Mouse (Mus musculus) liver, embryonic 14.5 days (tissue): Measurements from ENCODE around the gene Flnb. TPM values are rescaled to one million over a fixed set of nuclear protein-coding genes. Genes with fewer than 3 reads are reported as not detected.
A peak's percentile ranks its signal among the peaks of the same experiment; 100 is the strongest.

Experiments
- ATAC-seq: fragments of 200-750 bp; cut with Nextera tagmentation; 2 replicates; pipeline ENCODE4 v1.8.0; 2017; ENCODE audit warnings: moderate number of reproducible peaks, mild to moderate bottlenecking, moderate library complexity; ENCODE audit not compliant: insufficient read depth
- DNase-seq, 3 experiments: peaks; one replicate each; pipeline ENCODE4 v3.0.0-alpha.2; 2012 to 2013; ENCODE audit warnings: low read depth in 3 of 3, low spot score in 3 of 3
- H3K27ac ChIP-seq: fragments of 300-500 bp; sonication (generic); 2 replicates; pipeline ENCODE4 v1.5.1; 2014; ENCODE audit warnings: moderate library complexity, mild to moderate bottlenecking, control low read depth, inconsistent platforms
- H3K27me3 ChIP-seq: fragments of 300-500 bp; sonication (generic); 2 replicates; pipeline ENCODE4 v1.6.1; 2014; ENCODE audit warnings: mild to moderate bottlenecking, low read length, moderate library complexity; ENCODE audit not compliant: control insufficient read depth, insufficient read depth
- H3K36me3 ChIP-seq: fragments of 300-500 bp; sonication (generic); replicated peaks from 2 replicates; pipeline ENCODE4 v1.6.1; 2014; ENCODE audit warnings: low read depth; ENCODE audit not compliant: control insufficient read depth, insufficient read depth
- H3K4me1 ChIP-seq, 2 experiments: fragments of 200-500 bp in 1 of 2; fragments of 300-500 bp in 1 of 2; sonication (generic) in 1 of 2; replicated peaks; 2 replicates each; pipeline ENCODE4 v1.6.1; 2012 to 2014; ENCODE audit warnings: antibody characterized with exemption in 1 of 2, inconsistent platforms in 1 of 2, low read length in 1 of 2; ENCODE audit not compliant: control insufficient read depth in 2 of 2, insufficient read depth in 2 of 2
- H3K4me2 ChIP-seq: fragments of 300-500 bp; sonication (generic); 2 replicates; pipeline ENCODE4 v1.6.1; 2014; ENCODE audit warnings: low read depth, mild to moderate bottlenecking, control low read depth, moderate library complexity
- H3K4me3 ChIP-seq, 2 experiments: fragments of 200-500 bp in 1 of 2; fragments of 300-500 bp in 1 of 2; sonication (generic) in 1 of 2; 2 replicates each; pipeline ENCODE4 v1.5.1; 2012 to 2014; ENCODE audit warnings: low read depth in 2 of 2, low read length in 2 of 2, mild to moderate bottlenecking in 2 of 2, control low read depth in 1 of 2, inconsistent platforms in 1 of 2, moderate library complexity in 1 of 2; ENCODE audit not compliant: insufficient read depth in 1 of 2
- H3K9ac ChIP-seq: fragments of 300-500 bp; sonication (generic); replicated peaks from 2 replicates; pipeline ENCODE4 v1.6.1; 2014; ENCODE audit warnings: mild to moderate bottlenecking, control low read depth, moderate library complexity
- H3K9me3 ChIP-seq: fragments of 300-500 bp; sonication (generic); 2 replicates; pipeline ENCODE4 v1.6.1; 2016; ENCODE audit warnings: low read length, mixed read lengths; ENCODE audit not compliant: control insufficient read depth
- CTCF ChIP-seq: IDR thresholded peaks from 2 replicates; pipeline ENCODE4 v1.5.1; 2016; ENCODE audit warnings: antibody characterized with exemption, low read depth, control low read depth
- EP300 ChIP-seq: IDR thresholded peaks from 2 replicates; pipeline ENCODE4 v1.6.1; 2016; ENCODE audit warnings: antibody characterized with exemption, low read depth
- WGBS: fragments of 180-500 bp; shearing (Covaris S2); extraction: QIAGEN DNeasy Blood & Tissue Kit; methylation state at CpG from one replicate; pipeline ENCODE4 v1.1.7; 2014; ENCODE audit not compliant: insufficient replicate concordance; 5-methylcytosine and 5-hydroxymethylcytosine counted together
- polyA plus RNA-seq, 2 experiments: library from polyadenylated mRNA; depleted of rRNA in 1 of 2; stranded (reverse) in 1 of 2; unstranded in 1 of 2; fragments of >200 nt; fragmentation: Nextera tagmentation in 1 of 2; extraction: Ambion mirVana in 1 of 2; gene quantifications; 2 replicates each; pipeline versions ENCODE4 v1.2.1 to v1.2.3; 2012 to 2014

Flnb gene
- polyA plus RNA-seq, 2 experiments: 3.2 to 3.7 TPM

DNA sequence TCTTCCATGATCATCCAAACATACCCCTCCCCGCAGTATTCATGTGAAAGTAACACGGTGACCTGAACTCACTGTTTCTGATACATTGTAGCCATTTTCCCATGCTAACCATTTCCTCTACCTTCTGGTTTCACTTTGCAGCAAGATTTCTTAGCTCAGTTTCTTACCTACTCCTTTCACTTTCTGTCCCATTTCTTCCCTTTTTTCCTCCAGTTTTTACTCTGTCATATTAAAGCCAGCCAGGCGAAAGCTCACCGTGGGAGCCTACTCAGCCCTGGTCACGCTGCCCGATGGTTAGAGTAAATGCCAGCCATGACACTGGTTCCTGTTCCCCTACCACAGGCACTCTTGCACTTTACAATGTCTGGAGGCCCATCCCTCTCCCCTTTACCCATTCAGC lies 169.2 kb downstream of the Flnb start:
- Histone ChIP-seq H3K9ac (no peak overlapping the region), H3K9me3 (no peaks in the 10 kb centered on the region), H3K4me1 (0 out of 4 replicates have a peak, but pooled peaks cover 0 to 1% of the 10 kb centered on the region in 2 experiments), H3K27me3 (no peaks in the 10 kb centered on the region), H3K36me3 (no peaks in the 10 kb centered on the region), H3K27ac (no peak overlapping the region), H3K4me2 (no peak overlapping the region), H3K4me3 (no peak overlapping the region)
- ATAC-seq (no peak), DNase-seq (no peak)
- TF ChIP-seq EP300 (no peak), CTCF (no peak)
- WGBS: 76% methylated on average over 6 of the region's 6 CpGs

DNA sequence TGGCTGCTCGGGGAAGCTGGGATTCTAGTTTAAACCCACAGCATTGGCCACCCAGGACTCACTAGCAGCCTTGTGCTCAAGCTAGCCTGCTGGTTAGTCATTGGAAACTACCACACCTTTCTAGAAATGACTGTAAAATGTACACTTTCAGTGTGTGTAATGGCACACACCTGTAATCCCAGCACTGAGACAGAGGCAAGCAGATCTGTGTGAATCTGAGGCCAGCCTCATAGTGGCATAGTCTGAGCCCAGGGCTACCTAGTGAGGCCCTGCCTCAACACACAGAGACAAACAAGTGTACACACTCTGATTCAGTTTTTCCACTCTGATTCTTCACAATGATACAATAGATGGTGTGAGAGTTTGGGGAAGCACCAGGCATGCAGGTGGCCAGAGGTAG lies 171.6 kb downstream of the Flnb start:
- no peak for TF ChIP-seq EP300
- TF ChIP-seq CTCF: no peak
- no peaks in the 10 kb centered on the region for H3K27me3 ChIP-seq
- H3K4me3 ChIP-seq: no peak overlapping the region
- H3K4me1 ChIP-seq: 0 out of 4 replicates have a peak, but pooled peaks cover 0 to 1% of the 10 kb centered on the region in 2 experiments
- no peaks in the 10 kb centered on the region for H3K36me3 ChIP-seq
- 52% methylated on average over 1 of the region's 1 CpGs for WGBS
- no peak overlapping the region for H3K9ac ChIP-seq
- no peak for ATAC-seq
- H3K9me3 ChIP-seq: no peaks in the 10 kb centered on the region
- DNase-seq: no peak
- H3K4me2 ChIP-seq: no peak overlapping the region
- no peak overlapping the region for H3K27ac ChIP-seq

DNA sequence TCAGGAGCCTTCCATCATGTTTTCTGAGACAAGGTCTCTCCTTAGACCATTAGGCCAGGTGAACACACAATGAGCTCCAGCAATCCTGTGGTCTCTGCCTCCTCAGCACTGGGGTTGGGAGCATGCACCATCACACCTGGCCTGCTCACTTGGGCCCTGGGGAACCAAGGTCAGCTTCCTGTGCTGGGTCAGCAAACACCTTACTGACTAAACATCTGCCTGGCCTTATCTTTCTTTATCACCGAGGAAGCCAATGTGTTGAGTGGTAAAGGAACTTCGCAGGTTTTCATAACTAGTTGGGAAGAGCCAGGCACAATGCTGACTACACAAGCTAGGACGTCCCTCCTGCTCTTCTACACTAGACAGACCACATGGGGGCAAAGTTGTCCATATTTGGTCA lies 172.2 kb downstream of the Flnb start:
- TF ChIP-seq EP300 (no peak), CTCF (no peak)
- 23% methylated on average over 3 of the region's 3 CpGs for WGBS

GRCm38 (mm10) chr14:7991108-7991776 lies 173.5 kb downstream of the Flnb start:
- no peak overlapping the region for H3K4me3 ChIP-seq
- 0 out of 4 replicates have a peak, but pooled peaks cover 0 to 1% of the 10 kb centered on the region in 2 experiments for H3K4me1 ChIP-seq
- no peaks in the 10 kb centered on the region for H3K36me3 ChIP-seq
- no peak overlapping the region for H3K9ac ChIP-seq
- H3K27me3 ChIP-seq: no peaks in the 10 kb centered on the region
- no peak for TF ChIP-seq EP300
- TF ChIP-seq CTCF: no peak
- WGBS: 46% methylated on average over 5 of the region's 5 CpGs
- DNase-seq (no peak), ATAC-seq (0 out of 2 replicates have a peak, but pooled peaks have one; percentile 31)
- H3K27ac ChIP-seq: no peak overlapping the region
- H3K9me3 ChIP-seq: no peaks in the 10 kb centered on the region
- H3K4me2 ChIP-seq: no peak overlapping the region

More for the DNA sequence above, 172.2 kb downstream of the Flnb start:
- ATAC-seq (no peak), DNase-seq (no peak)
- Histone ChIP-seq H3K4me3 (no peak overlapping the region), H3K4me1 (0 out of 4 replicates have a peak, but pooled peaks cover 0 to 1% of the 10 kb centered on the region in 2 experiments), H3K9me3 (no peaks in the 10 kb centered on the region), H3K9ac (no peak overlapping the region), H3K36me3 (no peaks in the 10 kb centered on the region), H3K4me2 (no peak overlapping the region), H3K27me3 (no peaks in the 10 kb centered on the region), H3K27ac (no peak overlapping the region)

GRCm38 (mm10) chr14:7992158-7992557 lies 174.4 kb downstream of the Flnb start:
- H3K4me3 ChIP-seq: no peak overlapping the region
- WGBS: 55% methylated on average over 6 of the region's 6 CpGs
- ATAC-seq: no peak

More at GRCm38 (mm10) chr14:7992158-7992557, 174.4 kb downstream of the Flnb start:
- H3K27ac ChIP-seq: no peak overlapping the region
- no peak overlapping the region for H3K9ac ChIP-seq
- H3K27me3 ChIP-seq: no peaks in the 10 kb centered on the region
- H3K36me3 ChIP-seq: no peaks in the 10 kb centered on the region
- TF ChIP-seq EP300 (no peak), CTCF (no peak)
- no peak for DNase-seq
- H3K4me2 ChIP-seq: no peak overlapping the region
- 0 out of 4 replicates have a peak, but pooled peaks cover 0 to 1% of the 10 kb centered on the region in 2 experiments for H3K4me1 ChIP-seq
- H3K9me3 ChIP-seq: no peaks in the 10 kb centered on the region
